Mouse (Mus musculus) C2C12 (cell line): ENCODE measurements around the gene Adam12. TPM values are rescaled to one million over a fixed set of nuclear protein-coding genes. Genes with fewer than 3 reads are reported as not detected.

Experiments used
- H3K27me3 ChIP-seq: one replicate; pipeline ENCODE4 v1.6.1; 2011; ENCODE audit not compliant: control insufficient read depth, insufficient read depth, insufficient read length
- H3K36me3 ChIP-seq: one replicate; pipeline ENCODE4 v1.6.1; 2011; ENCODE audit not compliant: control insufficient read depth, insufficient read depth
- H3K4me3 ChIP-seq: one replicate; pipeline ENCODE4 v1.5.1; 2011; ENCODE audit warnings: mild to moderate bottlenecking, control low read depth; ENCODE audit not compliant: poor library complexity, insufficient read depth, severe bottlenecking
- H3K79me2 ChIP-seq: one replicate; pipeline ENCODE4 v1.6.1; 2011; ENCODE audit not compliant: control insufficient read depth, insufficient read depth
- H3K79me3 ChIP-seq: one replicate; pipeline ENCODE4 v1.6.1; 2011; ENCODE audit warnings: low read depth, control low read depth
- H3ac ChIP-seq: one replicate; pipeline ENCODE3; 2011; ENCODE audit warnings: low read depth; ENCODE audit not compliant: control insufficient read depth, insufficient read length
- CEBPB ChIP-seq: IDR thresholded peaks from one replicate; pipeline ENCODE4 v1.6.1; 2011; ENCODE audit warnings: low read depth, mild to moderate bottlenecking, control low read depth, moderate library complexity
- CTCF ChIP-seq: IDR thresholded peaks from one replicate; pipeline ENCODE4 v1.5.1; 2011; ENCODE audit not compliant: control insufficient read depth, insufficient read depth, insufficient read length
- FOSL1 ChIP-seq: IDR thresholded peaks from one replicate; pipeline ENCODE4 v1.8.0; 2011; ENCODE audit warnings: mild to moderate bottlenecking, low read length; ENCODE audit not compliant: poor library complexity, insufficient read depth, severe bottlenecking
- MAX ChIP-seq: IDR thresholded peaks from one replicate; pipeline ENCODE4 v1.6.1; 2011; ENCODE audit warnings: mild to moderate bottlenecking, control low read depth
- MYOD1 ChIP-seq: IDR thresholded peaks from one replicate; pipeline ENCODE4 v1.6.1; 2011; ENCODE audit warnings: low read depth; ENCODE audit not compliant: control insufficient read depth, insufficient read length
- MYOG ChIP-seq: IDR thresholded peaks from one replicate; pipeline ENCODE4 v1.6.1; 2011; ENCODE audit not compliant: control insufficient read depth, insufficient read length; ENCODE audit errors: extremely low read depth
- USF1 ChIP-seq: IDR thresholded peaks from one replicate; pipeline ENCODE4 v1.6.1; 2011; ENCODE audit warnings: low read depth, mild to moderate bottlenecking, control low read depth, moderate library complexity
- polyA plus RNA-seq: library from polyadenylated mRNA; unstranded; fragments of >200 nt; fragmentation: generic; extraction: Trizol; gene quantifications from one replicate; pipeline ENCODE4 v1.2.1, GENCODE M21; 2012; ENCODE audit warnings: missing spikeins

Gene Adam12
- polyA plus RNA-seq, 1 experiment, result 14.7 TPM

- Histone ChIP-seq H3K27me3 (no peaks in the 10 kb centered on the region), H3K79me2 (no peaks in the 10 kb centered on the region), H3K36me3 (no peaks in the 10 kb centered on the region), H3K4me3 (no peak overlapping the region), H3K79me3 (no peaks in the 10 kb centered on the region), H3ac (no peak overlapping the region)
- TF ChIP-seq MYOD1, result peak; percentile 68
- TF ChIP-seq CEBPB, result no peak
These were observed 1.2 kb downstream of the Adam12 start for GRCm38 (mm10) chr7:134230708-134231107.

GRCm38 (mm10) chr7:134229899-134230298 is 2.0 kb downstream of the Adam12 start:
- no peak overlapping the region for H3K4me3 ChIP-seq
- no peaks in the 10 kb centered on the region for H3K27me3 ChIP-seq
- no peaks in the 10 kb centered on the region for H3K79me2 ChIP-seq
- H3K79me3 ChIP-seq, result no peaks in the 10 kb centered on the region
- TF ChIP-seq FOSL1, result no peak
- no peak for TF ChIP-seq CTCF
- no peak for TF ChIP-seq MAX
- no peak for TF ChIP-seq USF1
- no peak for TF ChIP-seq CEBPB
- no peak for TF ChIP-seq MYOD1
- TF ChIP-seq MYOG, result no peak
- H3K36me3 ChIP-seq, result no peaks in the 10 kb centered on the region
- no peak overlapping the region for H3ac ChIP-seq

GRCm38 (mm10) chr7:134227773-134228455 is 4.0 kb downstream of the Adam12 start:
- no peak overlapping the region for H3K4me3 ChIP-seq
- H3K79me2 ChIP-seq, result peaks cover 5% of the 10 kb centered on the region
- H3K79me3 ChIP-seq, result no peaks in the 10 kb centered on the region
- TF ChIP-seq CTCF (no peak), MAX (no peak), CEBPB (no peak), USF1 (no peak), MYOG (no peak), FOSL1 (no peak), MYOD1 (no peak)
- H3K36me3 ChIP-seq, result no peaks in the 10 kb centered on the region
- no peak overlapping the region for H3ac ChIP-seq
- H3K27me3 ChIP-seq, result no peaks in the 10 kb centered on the region

GRCm38 (mm10) chr7:134227101-134227500 is 4.8 kb downstream of the Adam12 start:
- H3K79me2 ChIP-seq, result peaks cover 13% of the 10 kb centered on the region
- no peak overlapping the region for H3K4me3 ChIP-seq
- H3K36me3 ChIP-seq, result no peaks in the 10 kb centered on the region
- no peak overlapping the region for H3ac ChIP-seq
- peaks cover 3% of the 10 kb centered on the region for H3K79me3 ChIP-seq
- H3K27me3 ChIP-seq, result no peaks in the 10 kb centered on the region
- TF ChIP-seq FOSL1 (no peak), CEBPB (no peak), MYOG (no peak), MYOD1 (no peak), USF1 (no peak), CTCF (no peak), MAX (no peak)

- no peak overlapping the region for H3ac ChIP-seq
- H3K4me3 ChIP-seq, result no peak overlapping the region
- TF ChIP-seq MYOD1, result no peak
- no peak for TF ChIP-seq CEBPB
- TF ChIP-seq MYOG, result no peak
- no peak for TF ChIP-seq MAX
- TF ChIP-seq FOSL1, result no peak
- TF ChIP-seq CTCF, result no peak
- TF ChIP-seq USF1, result no peak
- H3K36me3 ChIP-seq, result no peaks in the 10 kb centered on the region
- peaks cover 15% of the 10 kb centered on the region for H3K79me2 ChIP-seq
- peaks cover 6% of the 10 kb centered on the region for H3K79me3 ChIP-seq
- no peaks in the 10 kb centered on the region for H3K27me3 ChIP-seq
These were observed 5.7 kb downstream of the Adam12 start for GRCm38 (mm10) chr7:134226231-134226630.

GRCm38 (mm10) chr7:134224741-134225612 is 7.0 kb downstream of the Adam12 start:
- Histone ChIP-seq H3K79me3 (peaks cover 8% of the 10 kb centered on the region), H3K4me3 (peak overlapping the region; percentile 52), H3ac (peak overlapping the region; percentile 86), H3K27me3 (no peaks in the 10 kb centered on the region), H3K79me2 (peaks cover 15% of the 10 kb centered on the region), H3K36me3 (no peaks in the 10 kb centered on the region)
- TF ChIP-seq FOSL1, result no peak
- TF ChIP-seq CEBPB, result no peak
- TF ChIP-seq MAX, result no peak
- TF ChIP-seq CTCF, result no peak
- TF ChIP-seq MYOD1, result no peak
- no peak for TF ChIP-seq MYOG
